Comparison of ENCODE assay signal across 18 mouse cellular contexts in the genomic region with DNA sequence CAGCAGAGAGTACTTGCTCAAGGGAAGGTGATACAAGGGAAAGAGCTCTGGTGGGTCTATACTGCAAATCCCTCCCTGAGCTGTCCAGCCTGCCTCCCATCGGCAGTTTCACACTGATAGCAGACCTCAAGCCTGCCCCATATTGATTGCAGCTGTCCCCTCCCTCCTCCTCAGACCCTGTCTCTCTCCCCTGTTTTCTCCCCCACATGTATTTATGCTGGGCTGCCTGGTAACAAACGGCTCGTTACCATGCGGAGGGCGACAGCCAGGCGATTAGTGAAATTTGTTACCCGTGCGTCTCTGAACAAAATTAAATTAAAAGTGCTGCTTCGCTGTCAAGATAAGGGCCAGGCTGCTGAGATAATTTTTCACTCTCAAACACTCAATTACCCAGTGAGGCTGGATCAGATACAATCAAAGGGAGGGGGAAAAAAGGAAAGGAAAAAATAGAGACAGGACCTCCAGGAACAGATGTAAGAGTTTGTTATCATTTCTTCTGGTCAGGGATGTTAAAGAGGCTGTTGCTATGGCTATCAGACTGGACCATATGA.
DNase-seq lines count a peak whose midpoint lies in the region; ATAC-seq lines count a peak whose summit lies in the region.
"Had no signal": no experiment of that assay in that cellular context is flagged by ENCODE, and none has a peak within 500 bp of the region (broad histone marks: within the 10 kb centered on the region; RNA-seq: fewer than 3 reads in every experiment).

No protein-coding gene starts in this region.

- H3K9me3 ChIP-seq in forebrain, embryonic 13.5 days (replicated peaks), result no peaks in the 10 kb centered on the region
- H3K9me3 ChIP-seq in forebrain, embryonic 15.5 days, result no peaks in the 10 kb centered on the region
- no peaks in the 10 kb centered on the region for H3K9me3 ChIP-seq in neural tube, embryonic 14.5 days (ENCODE audit: control insufficient read depth, low read length)
- H3K9me3 ChIP-seq: embryonic facial prominence, embryonic 12.5 days; lung, embryonic 15.5 days had no signal

- no peak overlapping the region for H3K4me2 ChIP-seq in forebrain, embryonic 13.5 days
- no peak overlapping the region for H3K4me2 ChIP-seq in forebrain, embryonic 15.5 days (replicated peaks)
- H3K4me2 ChIP-seq in neural tube, embryonic 14.5 days (ENCODE audit: low read depth, low read length), result no peak overlapping the region
- H3K4me2 ChIP-seq: embryonic facial prominence, embryonic 12.5 days; lung, embryonic 15.5 days had no signal

- H3K27ac ChIP-seq in forebrain, embryonic 13.5 days, result no peak overlapping the region
- H3K27ac ChIP-seq in forebrain, embryonic 15.5 days (replicated peaks), result no peak overlapping the region
- no peak overlapping the region for H3K27ac ChIP-seq in neural tube, embryonic 14.5 days (ENCODE audit: low read depth, low read length)
- H3K27ac ChIP-seq: embryonic facial prominence, embryonic 12.5 days; gastrocnemius, adult 2 months; lung, embryonic 15.5 days had no signal

- peak; percentile 7 to 10 for DNase-seq in layer of hippocampus, postnatal 10 days (ENCODE audit: low spot score in 2 of 2)
- no peak for DNase-seq in layer of hippocampus, postnatal 25 days (ENCODE audit: extremely low spot score in 1 of 2, low spot score in 1 of 2)
- peak; percentile 16 for DNase-seq in mesoderm, embryonic 11.5 days (ENCODE audit: low read depth, low spot score)
- no peak for DNase-seq in cerebellum, adult 18-20 months
- no peak for DNase-seq in heart, postnatal 36 days
- DNase-seq: adrenal gland, postnatal 25 days; cerebellum, postnatal 10 days; gastrocnemius, adult 2 months; heart, adult 18-20 months; kidney, postnatal 36 days; layer of hippocampus, postnatal 36 days had no signal

- ATAC-seq in forebrain, embryonic 13.5 days, result peak; percentile 75
- ATAC-seq in forebrain, embryonic 15.5 days (replicated peaks), result no peak; the same call in 1 of the 2 replicates
- peak; percentile 70 for ATAC-seq in neural tube, embryonic 14.5 days (ENCODE audit: low read depth)
- ATAC-seq: activated CD4-positive, CD25-positive, alpha-beta regulatory T cell, adult 4 months; inflammation-experienced regulatory T-cells, adult 6 months had no signal

- no peaks in the 10 kb centered on the region for H3K36me3 ChIP-seq in forebrain, embryonic 13.5 days (ENCODE audit: poor library complexity, severe bottlenecking)
- no peaks in the 10 kb centered on the region for H3K36me3 ChIP-seq in forebrain, embryonic 15.5 days
- H3K36me3 ChIP-seq in neural tube, embryonic 14.5 days (ENCODE audit: control insufficient read depth, insufficient read depth, low read length), result no peaks in the 10 kb centered on the region
- H3K36me3 ChIP-seq: embryonic facial prominence, embryonic 12.5 days; lung, embryonic 15.5 days had no signal

- intact Hi-C loops in heart, postnatal 36 days (cut with DNase I), result no loop called here

- WGBS in forebrain, embryonic 13.5 days, result 34% methylated on average over 9 of the region's 9 CpGs
- 16% methylated on average over 9 of the region's 9 CpGs for WGBS in forebrain, embryonic 15.5 days
- WGBS in neural tube, embryonic 14.5 days, result 33% methylated on average over 9 of the region's 9 CpGs

- H3K9ac ChIP-seq in forebrain, embryonic 13.5 days, result no peak overlapping the region
- no peak overlapping the region for H3K9ac ChIP-seq in forebrain, embryonic 15.5 days (replicated peaks)
- H3K9ac ChIP-seq in neural tube, embryonic 14.5 days (replicated peaks; ENCODE audit: low read depth, low read length), result no peak overlapping the region
- H3K9ac ChIP-seq: embryonic facial prominence, embryonic 12.5 days; lung, embryonic 15.5 days had no signal

- no peaks in the 10 kb centered on the region for H3K4me1 ChIP-seq in forebrain, embryonic 13.5 days
- no peaks in the 10 kb centered on the region for H3K4me1 ChIP-seq in forebrain, embryonic 15.5 days
- H3K4me1 ChIP-seq in neural tube, embryonic 14.5 days (ENCODE audit: control insufficient read depth, insufficient read depth, low read length), result no peaks in the 10 kb centered on the region
- H3K4me1 ChIP-seq: embryonic facial prominence, embryonic 12.5 days; lung, embryonic 15.5 days had no signal

- H3K27me3 ChIP-seq in forebrain, embryonic 13.5 days, result peaks cover 10% of the 10 kb centered on the region; the same call in 1 of the 2 replicates
- H3K27me3 ChIP-seq in forebrain, embryonic 15.5 days, result no peaks in the 10 kb centered on the region
- H3K27me3 ChIP-seq in neural tube, embryonic 14.5 days (ENCODE audit: control insufficient read depth, insufficient read depth, low read length), result no peaks in the 10 kb centered on the region
- H3K27me3 ChIP-seq: embryonic facial prominence, embryonic 12.5 days; lung, embryonic 15.5 days had no signal

- no peak overlapping the region for H3K4me3 ChIP-seq in forebrain, embryonic 13.5 days
- no peak overlapping the region for H3K4me3 ChIP-seq in forebrain, embryonic 15.5 days
- H3K4me3 ChIP-seq in neural tube, embryonic 14.5 days (ENCODE audit: low read depth, low read length), result no peak overlapping the region
- H3K4me3 ChIP-seq: embryonic facial prominence, embryonic 12.5 days; gastrocnemius, adult 2 months; lung, embryonic 15.5 days had no signal

Comparison
In these comparisons a context has a peak if more than half of its experiments do, and no peak if none do; other contexts are left out.
1. DNase-seq: peak in layer of hippocampus, postnatal 10 days (2 of 2) and mesoderm, embryonic 11.5 days (single experiment); none in layer of hippocampus, postnatal 25 days (0 of 2), cerebellum, adult 18-20 months (0 of 2) and heart, postnatal 36 days (0 of 2).